25 mouse cellular contexts compared by ENCODE assay signal in genomic region chr4:81569531-81569930, GRCm38 (mm10).
DNase-seq lines count a peak whose midpoint lies in the region; ATAC-seq and TF ChIP-seq lines count a peak whose summit lies in the region.
"Had no signal": no experiment of that assay in that cellular context is flagged by ENCODE, and none has a peak within 500 bp of the region (broad histone marks: within the 10 kb centered on the region; RNA-seq: fewer than 3 reads in every experiment).

No protein-coding gene starts in this region.

- peaks cover 66% of the 10 kb centered on the region for H3K4me1 ChIP-seq in forebrain, embryonic 13.5 days
- peaks cover 13% of the 10 kb centered on the region; the same call in 1 of the 2 replicates for H3K4me1 ChIP-seq in forebrain, postnatal 0 days (ENCODE audit: insufficient read depth)
- H3K4me1 ChIP-seq in forebrain, embryonic 16.5 days (replicated peaks; ENCODE audit: control insufficient read depth, insufficient read depth, low read length): peaks cover 54% of the 10 kb centered on the region
- H3K4me1 ChIP-seq in forebrain, embryonic 12.5 days: peaks cover 41% of the 10 kb centered on the region
- H3K4me1 ChIP-seq in midbrain, embryonic 10.5 days: peaks cover 34% of the 10 kb centered on the region
- peaks cover 22% of the 10 kb centered on the region for H3K4me1 ChIP-seq in midbrain, embryonic 14.5 days (ENCODE audit: control insufficient read depth, insufficient read depth, low read length)

- H3K9ac ChIP-seq in forebrain, embryonic 13.5 days: no peak overlapping the region
- no peak overlapping the region for H3K9ac ChIP-seq in forebrain, postnatal 0 days
- no peak overlapping the region for H3K9ac ChIP-seq in forebrain, embryonic 16.5 days (replicated peaks; ENCODE audit: low read depth, low read length)
- no peak overlapping the region for H3K9ac ChIP-seq in forebrain, embryonic 12.5 days
- H3K9ac ChIP-seq in midbrain, embryonic 14.5 days (replicated peaks; ENCODE audit: low read length): no peak overlapping the region
- H3K9ac ChIP-seq: embryonic facial prominence, embryonic 13.5 days; hindbrain, embryonic 12.5 days had no signal

- DNase-seq in cerebellum, postnatal 10 days: peak; percentile 52 to 56
- no peak for DNase-seq in cerebellum, adult 18-20 months
- no peak for DNase-seq in forebrain, postnatal 0 days
- no peak for DNase-seq in midbrain, embryonic 10.5 days (ENCODE audit: low spot score)
- no peak for DNase-seq in midbrain, embryonic 14.5 days
- DNase-seq: adrenal gland, adult 8-10 months; adrenal gland, postnatal 25 days; cerebellum, adult 8-10 months; embryo, embryonic 11 days; gastrocnemius, adult 2 months; gastrocnemius, postnatal 14 days; heart, adult 11 months; kidney, adult 18-20 months had no signal

- H3K27ac ChIP-seq in forebrain, embryonic 13.5 days: 0 out of 2 replicates have a peak overlapping the region, but pooled peaks have one; percentile 86
- H3K27ac ChIP-seq in forebrain, postnatal 0 days (ENCODE audit: low read depth, low read length): no peak overlapping the region
- H3K27ac ChIP-seq in forebrain, embryonic 16.5 days (ENCODE audit: low read length): peak overlapping the region; percentile 37; the same call in 1 of the 2 replicates
- no peak overlapping the region for H3K27ac ChIP-seq in forebrain, embryonic 12.5 days
- H3K27ac ChIP-seq in midbrain, embryonic 10.5 days (replicated peaks): peak overlapping the region; percentile 49; the same call in 1 of the 2 replicates
- H3K27ac ChIP-seq in midbrain, embryonic 14.5 days (replicated peaks; ENCODE audit: low read depth, low read length): no peak overlapping the region
- H3K27ac ChIP-seq: embryonic facial prominence, embryonic 10.5 days; gastrocnemius, adult 2 months; hindbrain, embryonic 12.5 days had no signal

- no peaks in the 10 kb centered on the region for H3K27me3 ChIP-seq in forebrain, embryonic 13.5 days
- H3K27me3 ChIP-seq in forebrain, postnatal 0 days (ENCODE audit: insufficient read depth, low read length): no peaks in the 10 kb centered on the region
- no peaks in the 10 kb centered on the region for H3K27me3 ChIP-seq in forebrain, embryonic 16.5 days (replicated peaks; ENCODE audit: control insufficient read depth, insufficient read depth, low read length)
- no peaks in the 10 kb centered on the region for H3K27me3 ChIP-seq in forebrain, embryonic 12.5 days
- H3K27me3 ChIP-seq in midbrain, embryonic 10.5 days (ENCODE audit: low read depth, poor library complexity, severe bottlenecking): no peaks in the 10 kb centered on the region
- no peaks in the 10 kb centered on the region for H3K27me3 ChIP-seq in midbrain, embryonic 14.5 days (ENCODE audit: control insufficient read depth, insufficient read depth, low read length)
- H3K27me3 ChIP-seq: embryonic facial prominence, embryonic 13.5 days; hindbrain, embryonic 12.5 days had no signal

- TF ChIP-seq CTCF in forebrain, postnatal 0 days (IDR thresholded peaks at IDR 0.05; ENCODE audit: low read depth): no peak

- WGBS in forebrain, embryonic 13.5 days: 67% methylated on average over 3 of the region's 3 CpGs
- 49% methylated on average over 3 of the region's 3 CpGs for WGBS in forebrain, postnatal 0 days
- 54% methylated on average over 3 of the region's 3 CpGs for WGBS in forebrain, embryonic 16.5 days
- WGBS in forebrain, embryonic 12.5 days: 76% methylated on average over 3 of the region's 3 CpGs
- 84% methylated on average over 3 of the region's 3 CpGs for WGBS in midbrain, embryonic 10.5 days
- WGBS in midbrain, embryonic 14.5 days: 79% methylated on average over 3 of the region's 3 CpGs

- H3K4me2 ChIP-seq in forebrain, embryonic 13.5 days: no peak overlapping the region
- H3K4me2 ChIP-seq in forebrain, postnatal 0 days (ENCODE audit: low read depth): no peak overlapping the region
- H3K4me2 ChIP-seq in forebrain, embryonic 16.5 days (ENCODE audit: low read length): no peak overlapping the region
- H3K4me2 ChIP-seq in forebrain, embryonic 12.5 days: no peak overlapping the region
- H3K4me2 ChIP-seq in midbrain, embryonic 14.5 days (ENCODE audit: low read length): no peak overlapping the region
- H3K4me2 ChIP-seq: embryonic facial prominence, embryonic 13.5 days; heart, embryonic 11.5 days; hindbrain, embryonic 12.5 days had no signal

- H3K36me3 ChIP-seq in forebrain, embryonic 13.5 days (ENCODE audit: poor library complexity, severe bottlenecking): no peaks in the 10 kb centered on the region
- H3K36me3 ChIP-seq in forebrain, postnatal 0 days (ENCODE audit: insufficient read depth): no peaks in the 10 kb centered on the region
- H3K36me3 ChIP-seq in forebrain, embryonic 16.5 days (ENCODE audit: control insufficient read depth, insufficient read depth): no peaks in the 10 kb centered on the region
- H3K36me3 ChIP-seq in forebrain, embryonic 12.5 days (replicated peaks): no peaks in the 10 kb centered on the region
- H3K36me3 ChIP-seq in midbrain, embryonic 10.5 days: no peaks in the 10 kb centered on the region
- no peaks in the 10 kb centered on the region for H3K36me3 ChIP-seq in midbrain, embryonic 14.5 days (ENCODE audit: control insufficient read depth, insufficient read depth, low read length)
- H3K36me3 ChIP-seq: embryonic facial prominence, embryonic 10.5 days; embryonic facial prominence, embryonic 13.5 days; hindbrain, embryonic 12.5 days had no signal

- H3K9me3 ChIP-seq in forebrain, embryonic 13.5 days (replicated peaks): no peaks in the 10 kb centered on the region
- no peaks in the 10 kb centered on the region for H3K9me3 ChIP-seq in forebrain, postnatal 0 days (ENCODE audit: low read length)
- no peaks in the 10 kb centered on the region for H3K9me3 ChIP-seq in forebrain, embryonic 16.5 days (ENCODE audit: control insufficient read depth, low read length)
- no peaks in the 10 kb centered on the region for H3K9me3 ChIP-seq in forebrain, embryonic 12.5 days
- no peaks in the 10 kb centered on the region for H3K9me3 ChIP-seq in midbrain, embryonic 10.5 days (replicated peaks)
- no peaks in the 10 kb centered on the region for H3K9me3 ChIP-seq in midbrain, embryonic 14.5 days (ENCODE audit: control insufficient read depth, low read length)
- H3K9me3 ChIP-seq: embryonic facial prominence, embryonic 10.5 days; embryonic facial prominence, embryonic 13.5 days; hindbrain, embryonic 12.5 days had no signal

- ATAC-seq in forebrain, embryonic 13.5 days: no peak
- ATAC-seq in forebrain, postnatal 0 days: no peak
- ATAC-seq in forebrain, embryonic 16.5 days: no peak
- no peak for ATAC-seq in forebrain, embryonic 12.5 days (ENCODE audit: low FRiP score)
- ATAC-seq in midbrain, embryonic 14.5 days (ENCODE audit: low FRiP score, low TSS enrichment): no peak
- ATAC-seq: activated CD4-positive, CD25-positive, alpha-beta regulatory T cell, adult 4 months; hindbrain, postnatal 0 days; inflammation-experienced regulatory T-cells, adult 6 months; intestine, embryonic 16.5 days had no signal

- H3K4me3 ChIP-seq in forebrain, embryonic 13.5 days: no peak overlapping the region
- H3K4me3 ChIP-seq in forebrain, postnatal 0 days (ENCODE audit: low read depth, low read length): no peak overlapping the region
- H3K4me3 ChIP-seq in forebrain, embryonic 16.5 days (replicated peaks; ENCODE audit: low read length): no peak overlapping the region
- H3K4me3 ChIP-seq in forebrain, embryonic 12.5 days (replicated peaks): no peak overlapping the region
- no peak overlapping the region for H3K4me3 ChIP-seq in midbrain, embryonic 10.5 days
- H3K4me3 ChIP-seq in midbrain, embryonic 14.5 days (replicated peaks; ENCODE audit: low read depth, low read length): no peak overlapping the region
- H3K4me3 ChIP-seq: embryonic facial prominence, embryonic 10.5 days; embryonic facial prominence, embryonic 13.5 days; erythroblast, embryonic 14.5 days; gastrocnemius, adult 2 months; hindbrain, embryonic 12.5 days had no signal

Comparison
In these comparisons a context has a peak if more than half of its experiments do, and no peak if none do; other contexts are left out.
1. DNase-seq: peak in cerebellum, postnatal 10 days (2 of 2); none in cerebellum, adult 18-20 months (0 of 2), forebrain, postnatal 0 days (single experiment), midbrain, embryonic 10.5 days (single experiment) and midbrain, embryonic 14.5 days (single experiment).
2. H3K27ac ChIP-seq: peak in forebrain, embryonic 13.5 days (single experiment), forebrain, embryonic 16.5 days (single experiment) and midbrain, embryonic 10.5 days (single experiment); none in forebrain, postnatal 0 days (single experiment), forebrain, embryonic 12.5 days (single experiment) and midbrain, embryonic 14.5 days (single experiment).